In the genomic region with DNA sequence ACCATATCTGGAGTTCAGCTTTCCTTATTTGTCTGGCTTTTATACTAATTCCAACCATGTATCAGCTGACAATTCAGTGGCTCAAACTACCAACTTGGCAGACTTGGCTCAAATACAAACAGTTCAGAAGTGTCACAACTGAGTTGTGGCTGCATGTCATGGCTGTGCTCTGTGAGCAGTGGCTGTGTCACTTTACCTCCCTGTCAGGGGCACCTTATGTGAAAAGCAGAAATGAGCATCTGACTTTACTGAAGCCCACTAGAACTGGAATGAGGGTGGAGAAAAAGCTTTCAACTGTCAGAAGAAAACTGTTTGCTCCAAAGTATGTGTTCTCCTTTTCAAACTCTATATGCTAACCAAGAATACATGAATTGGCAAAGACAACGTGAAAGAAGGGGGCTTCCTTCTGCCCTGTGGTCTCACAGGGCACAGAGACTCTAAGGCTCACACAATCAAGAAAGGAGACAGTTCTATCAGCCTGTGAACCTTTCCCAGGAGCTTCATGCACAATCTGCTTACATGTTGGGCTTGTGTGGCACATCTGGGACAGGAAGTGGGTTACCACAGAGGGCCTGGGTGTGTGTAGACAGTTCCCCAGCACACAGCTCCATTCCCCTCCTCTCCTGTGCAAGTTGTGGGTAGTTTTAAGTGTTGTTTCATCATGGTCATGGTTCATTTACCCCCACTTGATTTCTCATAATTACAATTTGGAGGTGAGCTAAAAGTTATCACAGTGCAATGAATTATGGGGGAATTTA, we compare ENCODE assay signal across 12 mouse cellular contexts.
DNase-seq lines count a peak whose midpoint lies in the region; ATAC-seq lines count a peak whose summit lies in the region.
"Had no signal": no experiment of that assay in that cellular context is flagged by ENCODE, and none has a peak within 500 bp of the region (broad histone marks: within the 10 kb centered on the region; RNA-seq: fewer than 3 reads in every experiment).

No protein-coding gene starts in this region.

- peaks cover 2% of the 10 kb centered on the region; the same call in 1 of the 2 replicates for H3K9me3 ChIP-seq in hindbrain, embryonic 16.5 days (ENCODE audit: control insufficient read depth, low read length)

- no peak overlapping the region for H3K4me3 ChIP-seq in hindbrain, embryonic 16.5 days (ENCODE audit: low read length)
- H3K4me3 ChIP-seq: kidney, embryonic 15.5 days; limb, embryonic 13.5 days had no signal

- no peaks in the 10 kb centered on the region for H3K36me3 ChIP-seq in hindbrain, embryonic 16.5 days (ENCODE audit: control insufficient read depth, insufficient read depth, low read length)
- H3K36me3 ChIP-seq: kidney, embryonic 15.5 days had no signal

- H3K4me2 ChIP-seq in hindbrain, embryonic 16.5 days (ENCODE audit: low read length), result no peak overlapping the region
- H3K4me2 ChIP-seq: kidney, embryonic 15.5 days; limb, embryonic 13.5 days had no signal

- no peaks in the 10 kb centered on the region for H3K4me1 ChIP-seq in hindbrain, embryonic 16.5 days (ENCODE audit: control insufficient read depth, insufficient read depth, low read depth, low read length)
- H3K4me1 ChIP-seq: kidney, embryonic 15.5 days; limb, embryonic 13.5 days had no signal

- DNase-seq in 3134 (ENCODE audit: extremely low read depth, insufficient read length, low spot score), result peak; percentile 19
- DNase-seq in CD4-positive, CD25-positive, alpha-beta regulatory T cell, adult 2 months (ENCODE audit: low read depth, low spot score), result peak; percentile 85
- DNase-seq in induced T-regulatory cell, adult 2 months (ENCODE audit: low read depth), result peak; percentile 75
- peak; percentile 29 to 41 for DNase-seq in spleen, adult 18-20 months
- DNase-seq in gastrocnemius, postnatal 10 days, result no peak
- no peak for DNase-seq in frontal cortex, postnatal 25 days (ENCODE audit: low spot score in 2 of 2)
- DNase-seq in cerebellum, adult 18-20 months, result no peak
- DNase-seq: heart, postnatal 4 days had no signal

- H3K9ac ChIP-seq in hindbrain, embryonic 16.5 days (ENCODE audit: low read depth, low read length), result no peak overlapping the region
- H3K9ac ChIP-seq: kidney, embryonic 15.5 days; limb, embryonic 13.5 days had no signal

- no peaks in the 10 kb centered on the region for H3K27me3 ChIP-seq in hindbrain, embryonic 16.5 days (replicated peaks; ENCODE audit: control insufficient read depth, insufficient read depth, low read length)
- H3K27me3 ChIP-seq: kidney, embryonic 15.5 days; limb, embryonic 13.5 days had no signal

- ATAC-seq in hindbrain, embryonic 16.5 days, result no peak
- ATAC-seq: forebrain, embryonic 16.5 days had no signal

- 94% methylated on average over 1 of the region's 1 CpGs for WGBS in hindbrain, embryonic 16.5 days

- no peak overlapping the region for H3K27ac ChIP-seq in hindbrain, embryonic 16.5 days (ENCODE audit: low read depth, low read length)
- H3K27ac ChIP-seq: kidney, embryonic 15.5 days; limb, embryonic 13.5 days had no signal

Comparison
In these comparisons a context has a peak if more than half of its experiments do, and no peak if none do; other contexts are left out.
1. DNase-seq: peak in 3134 (single experiment), CD4-positive, CD25-positive, alpha-beta regulatory T cell, adult 2 months (single experiment), induced T-regulatory cell, adult 2 months (single experiment) and spleen, adult 18-20 months (2 of 2); none in gastrocnemius, postnatal 10 days (single experiment), frontal cortex, postnatal 25 days (0 of 2) and cerebellum, adult 18-20 months (0 of 2).